Mouse (Mus musculus) liver, embryonic 15.5 days (tissue): Measurements from ENCODE around the gene Rps6ka2. TPM values are rescaled to one million over a fixed set of nuclear protein-coding genes. Genes with fewer than 3 reads are reported as not detected.
"Not testable (repeated sequence)": the region's sequence is repeated elsewhere in the genome, so short reads cannot be mapped to it uniquely, and the experiment has no call there.

ENCODE experiments used
- ATAC-seq: fragments of 200-750 bp; cut with Nextera tagmentation; 2 replicates; pipeline ENCODE4 v1.8.0; 2017; ENCODE audit warnings: moderate number of reproducible peaks, mild to moderate bottlenecking, moderate library complexity; ENCODE audit not compliant: insufficient read depth
- H3K27ac ChIP-seq: fragments of 300-500 bp; sonication (generic); replicated peaks from 2 replicates; pipeline ENCODE4 v1.5.1; 2015; ENCODE audit warnings: mild to moderate bottlenecking, inconsistent platforms
- H3K27me3 ChIP-seq: fragments of 300-500 bp; sonication (generic); 2 replicates; pipeline ENCODE4 v1.6.1; 2015; ENCODE audit warnings: mild to moderate bottlenecking, inconsistent platforms
- H3K36me3 ChIP-seq: fragments of 300-500 bp; sonication (generic); replicated peaks from 2 replicates; pipeline ENCODE4 v1.6.1; 2015; ENCODE audit warnings: moderate library complexity, mild to moderate bottlenecking, inconsistent platforms
- H3K4me1 ChIP-seq: fragments of 300-500 bp; sonication (generic); replicated peaks from 2 replicates; pipeline ENCODE4 v1.6.1; 2015; ENCODE audit warnings: inconsistent platforms
- H3K4me2 ChIP-seq: fragments of 300-500 bp; sonication (generic); 2 replicates; pipeline ENCODE4 v1.6.1; 2015; ENCODE audit warnings: moderate library complexity, mild to moderate bottlenecking, inconsistent platforms
- H3K4me3 ChIP-seq: fragments of 300-500 bp; sonication (generic); replicated peaks from 2 replicates; pipeline ENCODE4 v1.5.1; 2015; ENCODE audit warnings: mild to moderate bottlenecking, inconsistent platforms
- H3K9ac ChIP-seq: fragments of 300-500 bp; sonication (generic); 2 replicates; pipeline ENCODE4 v1.6.1; 2015; ENCODE audit warnings: moderate library complexity, mild to moderate bottlenecking, inconsistent platforms
- H3K9me3 ChIP-seq: fragments of 300-500 bp; sonication (generic); replicated peaks from 2 replicates; pipeline ENCODE4 v1.6.1; 2016; ENCODE audit warnings: inconsistent platforms
- WGBS: fragments of 180-500 bp; shearing (Covaris S2); methylation state at CpG from one replicate; pipeline ENCODE4 v1.1.7; 2015; ENCODE audit warnings: mixed read lengths; ENCODE audit not compliant: insufficient replicate concordance; 5-methylcytosine and 5-hydroxymethylcytosine counted together
- polyA plus RNA-seq: library from polyadenylated mRNA; unstranded; fragments of >200 nt; fragmentation: Nextera tagmentation; extraction: Ambion mirVana; gene quantifications from 2 replicates; pipeline ENCODE4 v1.2.1, GENCODE M21; 2015

Rps6ka2 gene
- 1.1 and 1.3 TPM in 2 replicates for polyA plus RNA-seq

DNA sequence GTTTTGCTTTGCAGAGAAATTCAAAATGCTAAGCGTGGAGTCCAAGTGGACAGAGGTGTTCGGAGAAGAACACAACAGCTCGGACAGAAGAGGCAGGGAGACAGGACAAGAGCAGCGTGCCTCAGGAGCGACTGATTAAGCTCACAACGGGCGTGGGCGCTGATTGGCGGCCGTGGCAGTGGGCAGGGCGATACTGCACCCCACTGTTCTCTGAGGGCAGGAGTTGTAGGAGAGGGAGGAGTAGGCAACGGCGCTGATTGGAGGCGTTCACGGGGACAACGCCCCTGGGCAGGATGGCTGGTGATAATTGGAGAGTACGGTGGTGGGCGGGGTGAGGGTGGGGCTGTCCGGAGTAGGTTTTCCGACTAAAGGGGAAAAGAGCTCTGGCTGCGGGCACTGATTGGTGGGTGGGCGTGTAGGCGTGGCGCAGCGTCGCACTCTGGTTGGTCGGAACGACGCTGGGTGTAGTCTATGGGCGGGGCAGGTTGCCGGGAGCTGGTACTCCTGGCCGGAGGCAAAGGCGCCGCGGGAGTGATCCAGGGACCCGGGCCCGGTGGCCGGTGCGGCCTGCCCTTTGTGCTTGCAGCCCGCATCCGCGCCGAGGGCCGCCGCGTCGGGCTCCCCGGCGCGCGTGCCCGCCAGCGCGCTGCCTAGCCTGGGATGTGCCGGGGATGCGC, at the start of gene Rps6ka2:
TSS of gene Rps6ka2 (plus strand) at position 489 of the 677 bp plus-strand sequence.
- Histone ChIP-seq H3K4me1 (peaks cover 29% of the 10 kb centered on the region), H3K4me3 (peak within 1 kb of the TSS; percentile 64), H3K27ac (0 out of 2 replicates have a peak within 1 kb of the TSS, but pooled peaks have one; percentile 5), H3K9ac (peak within 1 kb of the TSS; percentile 18; the same call in 1 of the 2 replicates), H3K36me3 (no peaks in the 10 kb centered on the region), H3K9me3 (no peaks in the 10 kb centered on the region), H3K27me3 (peaks cover 43% of the 10 kb centered on the region), H3K4me2 (peak within 1 kb of the TSS; percentile 85)
- ATAC-seq: peak; percentile 100
- under 1% methylated on average over 56 of the region's 56 CpGs for WGBS

DNA sequence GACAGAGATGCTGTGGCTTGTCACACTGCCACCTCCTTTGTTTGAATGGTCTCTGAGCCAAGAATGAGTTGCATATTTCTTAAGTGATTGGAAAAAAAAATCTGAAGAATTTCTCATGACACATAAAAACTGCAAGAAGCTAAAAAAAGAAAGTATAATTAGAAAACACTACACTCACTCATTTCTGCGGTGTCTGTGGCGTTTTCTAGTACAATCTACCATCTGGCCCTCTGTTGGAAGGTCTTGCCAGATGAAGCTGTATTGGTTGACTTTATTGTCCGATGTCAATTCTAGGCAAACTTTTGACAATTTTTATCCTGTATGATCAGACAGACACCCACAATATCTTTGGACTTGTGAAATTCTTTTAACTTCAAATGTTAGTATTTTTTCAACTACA, 49.1 kb upstream of the Rps6ka2 start:
- H3K36me3 ChIP-seq, ATAC-seq, H3K9ac ChIP-seq, H3K9me3 ChIP-seq, H3K4me2 ChIP-seq, H3K27ac ChIP-seq, H3K27me3 ChIP-seq, H3K4me3 ChIP-seq, H3K4me1 ChIP-seq: not testable (repeated sequence)
- 63% methylated on average over 3 of the region's 3 CpGs for WGBS

DNA sequence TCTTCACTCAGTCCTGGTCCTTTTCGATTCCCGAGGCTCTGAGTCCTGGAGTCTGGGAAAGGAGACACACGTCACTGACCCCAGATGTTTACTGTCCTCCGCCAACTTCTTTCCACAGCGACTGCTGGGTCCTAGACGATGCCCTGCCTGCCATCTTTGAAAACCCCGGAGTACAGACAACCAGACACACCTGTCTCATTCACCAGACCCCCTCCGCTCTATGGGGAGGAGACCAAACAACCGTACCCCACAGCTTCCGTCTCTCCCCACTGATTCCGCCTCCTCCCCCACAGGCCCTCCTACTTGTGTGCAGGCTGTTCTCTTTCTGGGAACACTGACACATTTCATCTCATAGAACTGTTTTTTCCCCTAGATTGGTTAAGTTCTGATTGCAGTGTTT, 47.4 kb upstream of the Rps6ka2 start:
- not testable (repeated sequence) for H3K9me3 ChIP-seq, H3K4me3 ChIP-seq, H3K36me3 ChIP-seq, H3K4me2 ChIP-seq, H3K9ac ChIP-seq, H3K4me1 ChIP-seq, H3K27ac ChIP-seq, ATAC-seq, H3K27me3 ChIP-seq
- WGBS: 74% methylated on average over 11 of the region's 11 CpGs

DNA sequence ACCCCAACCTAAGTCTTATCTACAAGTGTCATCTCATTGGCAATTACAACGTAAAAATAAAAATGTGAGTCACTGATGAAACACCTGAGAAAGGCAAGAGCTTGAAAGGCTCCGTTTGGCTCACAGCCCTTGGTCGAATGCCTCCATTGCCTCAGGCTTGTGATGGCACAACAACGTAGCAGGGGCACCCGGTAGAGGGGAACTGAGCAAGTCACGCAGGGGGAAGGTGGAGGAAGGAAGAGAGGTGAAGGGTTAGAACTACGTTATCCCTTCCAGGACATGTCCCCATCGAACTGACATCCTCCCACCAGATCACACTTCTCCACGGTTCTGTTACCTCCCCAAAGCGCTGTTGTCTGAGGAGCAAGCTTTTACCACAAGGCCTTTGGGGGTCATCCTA, 43.4 kb upstream of the Rps6ka2 start:
- H3K9me3 ChIP-seq, ATAC-seq, H3K4me2 ChIP-seq, H3K27me3 ChIP-seq, H3K27ac ChIP-seq, H3K36me3 ChIP-seq, H3K9ac ChIP-seq, H3K4me1 ChIP-seq, H3K4me3 ChIP-seq: not testable (repeated sequence)
- 42% methylated on average over 9 of the region's 10 CpGs for WGBS

DNA sequence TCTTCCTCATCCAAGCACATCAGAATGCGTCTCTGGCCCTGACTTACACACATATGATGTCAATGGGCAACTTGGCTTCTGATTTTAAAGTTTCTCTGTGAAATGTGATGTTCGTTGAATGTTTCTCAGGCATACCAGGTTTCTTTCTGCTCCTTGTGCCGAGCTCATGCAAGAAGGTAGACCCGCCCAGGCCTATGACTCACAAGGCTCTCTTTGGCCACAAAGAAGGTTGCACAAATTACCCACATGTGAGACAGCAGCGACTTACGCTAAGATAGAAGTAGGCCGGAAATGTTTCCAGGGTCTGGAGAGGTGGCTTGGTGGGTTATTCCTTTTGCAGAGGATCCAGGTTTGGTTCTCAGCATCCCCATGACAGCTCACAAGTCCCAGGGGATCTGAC, 35.9 kb upstream of the Rps6ka2 start:
- not testable (repeated sequence) for H3K27me3 ChIP-seq, H3K4me1 ChIP-seq, H3K9me3 ChIP-seq, H3K36me3 ChIP-seq, ATAC-seq, H3K27ac ChIP-seq, H3K4me3 ChIP-seq, H3K9ac ChIP-seq, H3K4me2 ChIP-seq
- no CpG with 5 or more reads among the region's 7 CpGs for WGBS

DNA sequence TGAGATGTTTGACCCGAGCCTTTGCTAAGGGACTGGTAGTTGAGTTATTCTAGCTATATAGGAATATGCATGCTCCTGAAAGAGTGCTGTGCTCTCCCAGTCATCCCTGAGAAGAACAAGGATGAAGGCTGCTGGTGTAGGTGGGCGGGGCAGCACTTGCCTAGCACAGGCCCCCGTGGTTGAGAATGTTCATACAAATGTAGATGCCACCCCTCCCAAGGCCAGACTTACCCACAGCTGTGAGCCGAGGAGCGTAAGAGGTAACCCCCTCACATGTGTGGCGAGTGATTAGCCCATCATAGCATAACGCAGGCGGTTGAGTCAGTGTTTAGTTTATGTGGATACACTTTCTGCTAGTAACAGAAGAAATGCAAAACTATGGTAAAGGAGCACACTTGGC, 34.6 kb upstream of the Rps6ka2 start:
- H3K9me3 ChIP-seq, H3K27ac ChIP-seq, H3K36me3 ChIP-seq, ATAC-seq, H3K9ac ChIP-seq, H3K4me3 ChIP-seq, H3K4me2 ChIP-seq, H3K27me3 ChIP-seq, H3K4me1 ChIP-seq: not testable (repeated sequence)
- whole genome bisulfite sequencing: 71% methylated on average over 7 of the region's 8 CpGs

DNA sequence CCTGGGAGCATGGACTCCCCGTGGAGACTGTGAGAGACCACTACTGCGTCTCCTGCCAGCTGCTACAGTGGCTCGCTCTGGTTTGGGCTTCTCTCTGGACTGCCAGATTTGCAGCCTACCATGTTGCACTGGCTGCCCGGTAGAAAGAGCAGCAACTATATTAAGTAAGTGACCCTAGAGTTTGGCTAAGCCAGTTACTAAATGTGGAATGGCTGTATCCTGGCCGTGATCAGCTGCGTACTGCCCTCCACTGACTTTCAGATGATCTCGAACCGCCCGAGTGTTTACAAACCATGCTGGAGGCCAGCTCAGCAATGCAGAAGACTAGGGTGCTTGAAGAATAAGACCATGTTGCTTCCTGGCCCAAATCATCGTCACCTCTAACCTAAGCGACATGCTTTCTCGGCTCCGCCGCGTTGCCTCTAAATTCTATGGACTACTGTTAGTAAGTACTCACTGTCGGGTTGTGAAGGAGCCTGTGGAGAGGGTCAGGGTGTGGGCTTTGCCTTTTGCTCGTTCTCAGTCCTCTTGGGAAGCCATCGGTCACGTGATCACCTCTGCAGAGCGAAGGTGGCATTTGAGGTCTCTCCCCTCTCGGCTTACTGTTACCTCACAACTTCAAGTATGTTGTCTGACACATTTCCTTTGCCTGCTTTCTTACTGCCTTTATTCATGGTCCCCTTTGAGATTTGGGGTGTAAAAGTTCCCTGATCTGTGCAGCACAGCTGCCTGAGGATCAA, 31.6 kb upstream of the Rps6ka2 start:
- Histone ChIP-seq H3K27me3 (no peaks in the 10 kb centered on the region; the same call in 1 of the 2 replicates), H3K9ac (no peak overlapping the region), H3K27ac (no peak overlapping the region), H3K9me3 (no peaks in the 10 kb centered on the region), H3K4me2 (no peak overlapping the region), H3K36me3 (no peaks in the 10 kb centered on the region), H3K4me1 (no peaks in the 10 kb centered on the region), H3K4me3 (no peak overlapping the region)
- 73% methylated on average over 21 of the region's 21 CpGs for WGBS
- no peak for ATAC-seq

DNA sequence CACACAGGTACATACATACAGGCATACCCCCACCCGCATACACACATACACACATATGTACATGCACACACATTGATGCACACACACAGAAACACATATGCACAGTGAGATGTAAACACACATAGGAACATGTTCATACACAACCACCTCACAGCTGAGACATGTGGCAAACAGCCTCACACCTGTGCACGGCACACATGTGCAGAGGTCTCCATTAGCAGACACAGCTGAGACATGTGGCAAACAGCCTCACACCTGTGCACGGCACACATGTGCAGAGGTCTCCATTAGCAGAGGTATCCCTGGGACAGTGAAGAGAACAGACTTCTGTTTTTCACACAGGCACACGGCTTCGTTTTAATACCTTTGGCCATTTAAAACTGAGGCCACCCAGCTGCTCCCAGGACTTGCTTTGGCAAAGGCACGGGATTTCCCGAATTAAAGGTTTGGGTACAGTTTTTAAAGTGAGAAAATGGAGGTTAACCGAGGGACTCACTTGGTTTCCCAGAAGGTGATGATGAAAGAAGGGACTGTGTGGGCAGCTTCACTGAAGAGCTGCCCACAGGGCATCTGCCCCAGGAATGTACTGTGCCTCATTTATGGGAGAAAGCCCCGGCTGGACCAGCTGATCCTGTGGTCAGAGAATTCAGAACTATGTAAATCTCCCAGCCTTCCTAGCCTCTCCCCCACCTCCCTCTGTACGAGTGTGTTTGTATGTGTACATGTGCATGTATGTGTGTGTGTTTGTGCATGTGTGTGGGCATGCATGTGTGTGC, 29.3 kb upstream of the Rps6ka2 start:
- H3K4me3 ChIP-seq: no peak overlapping the region
- no peaks in the 10 kb centered on the region for H3K9me3 ChIP-seq
- no peaks in the 10 kb centered on the region for H3K4me1 ChIP-seq
- H3K36me3 ChIP-seq: no peaks in the 10 kb centered on the region
- no peak overlapping the region for H3K27ac ChIP-seq
- H3K27me3 ChIP-seq: no peaks in the 10 kb centered on the region; the same call in 1 of the 2 replicates
- no peak overlapping the region for H3K4me2 ChIP-seq
- ATAC-seq: no peak
- 55% methylated on average over 10 of the region's 10 CpGs for WGBS
- H3K9ac ChIP-seq: no peak overlapping the region

DNA sequence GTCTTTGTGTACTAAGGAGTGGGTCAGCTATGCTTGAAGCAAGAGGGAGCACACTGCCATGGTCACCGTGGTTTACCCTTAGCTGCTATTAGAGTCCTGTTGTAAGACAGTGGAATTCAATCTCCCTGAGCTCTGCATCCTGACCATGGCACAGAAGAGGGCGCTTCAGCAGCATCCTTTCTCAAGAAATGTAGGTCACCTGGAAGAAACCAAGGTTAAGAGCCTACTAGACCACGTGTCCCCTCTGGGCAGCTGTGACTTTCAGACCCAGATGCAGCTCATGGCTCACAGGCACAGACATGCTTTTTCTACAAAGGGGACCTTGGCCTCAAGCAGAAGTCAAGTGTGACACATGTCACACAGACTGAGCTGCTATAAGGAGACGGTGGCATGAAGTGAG, 27.5 kb upstream of the Rps6ka2 start:
- Histone ChIP-seq H3K4me3 (no peak overlapping the region), H3K9me3 (no peaks in the 10 kb centered on the region), H3K27me3 (no peaks in the 10 kb centered on the region; the same call in 1 of the 2 replicates), H3K4me2 (no peak overlapping the region), H3K27ac (no peak overlapping the region), H3K9ac (no peak overlapping the region), H3K4me1 (no peaks in the 10 kb centered on the region), H3K36me3 (no peaks in the 10 kb centered on the region)
- 37% methylated on average over 4 of the region's 4 CpGs for WGBS
- no peak for ATAC-seq

DNA sequence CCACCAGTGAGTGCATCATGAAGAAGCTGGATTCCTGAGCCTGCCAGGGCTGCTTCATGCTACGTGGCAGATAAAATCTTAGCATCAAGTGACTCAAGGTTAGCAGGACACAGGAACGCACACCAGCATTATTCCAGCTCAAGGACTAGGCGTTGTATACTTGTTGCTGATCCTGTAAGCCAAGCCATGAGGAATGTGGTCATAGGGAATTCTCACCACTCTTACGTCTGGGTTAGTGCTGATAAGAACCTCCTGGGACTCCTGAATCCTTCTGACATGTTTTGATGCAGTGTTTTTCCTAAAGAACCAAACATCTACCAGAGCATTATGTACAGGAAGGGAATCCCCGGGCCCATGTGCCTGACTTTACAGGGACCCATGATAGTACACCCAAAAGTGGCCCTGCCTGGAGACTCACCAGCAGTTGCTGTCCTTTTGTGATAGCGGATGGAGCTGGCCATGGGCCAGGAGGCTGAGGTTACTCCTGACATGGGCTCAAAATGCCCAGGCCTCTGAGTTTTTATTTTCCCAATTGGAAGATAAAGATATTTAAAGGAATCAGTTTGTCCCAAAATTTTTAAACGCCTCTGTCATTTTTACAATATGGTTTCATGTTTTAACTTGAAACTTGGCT, 25.9 kb upstream of the Rps6ka2 start:
- H3K27ac ChIP-seq: no peak overlapping the region
- no peaks in the 10 kb centered on the region for H3K4me1 ChIP-seq
- no peak overlapping the region for H3K4me2 ChIP-seq
- no peaks in the 10 kb centered on the region; the same call in 1 of the 2 replicates for H3K27me3 ChIP-seq
- no peaks in the 10 kb centered on the region for H3K9me3 ChIP-seq
- 57% methylated on average over 7 of the region's 7 CpGs for WGBS
- no peak overlapping the region for H3K9ac ChIP-seq
- ATAC-seq: no peak
- no peak overlapping the region for H3K4me3 ChIP-seq
- H3K36me3 ChIP-seq: no peaks in the 10 kb centered on the region
